13 mouse cellular contexts compared by ENCODE assay signal in genomic region chr5:96176121-96176520, GRCm38 (mm10). TPM values are rescaled to one million over a fixed set of nuclear protein-coding genes. Genes with fewer than 3 reads are reported as not detected.
A peak's percentile ranks its signal among the peaks of the same experiment; 100 is the strongest.
DNase-seq lines count a peak whose midpoint lies in the region; ATAC-seq and TF ChIP-seq lines count a peak whose summit lies in the region.
"Had no signal": no experiment of that assay in that cellular context is flagged by ENCODE, and none has a peak within 500 bp of the region (broad histone marks: within the 10 kb centered on the region; RNA-seq: fewer than 3 reads in every experiment).

No protein-coding gene starts in this region.

- peak overlapping the region; percentile 46 for H3K4me2 ChIP-seq in limb, embryonic 12.5 days
- H3K4me2 ChIP-seq in forebrain, embryonic 12.5 days: no peak overlapping the region

- 24% methylated on average over 9 of the region's 9 CpGs for WGBS in kidney, adult 2 months
- 24% methylated on average over 9 of the region's 9 CpGs for WGBS in limb, embryonic 12.5 days
- whole genome bisulfite sequencing in forebrain, embryonic 12.5 days: 60% methylated on average over 9 of the region's 9 CpGs

- ATAC-seq in limb, embryonic 12.5 days (ENCODE audit: insufficient number of reproducible peaks, insufficient read depth, low FRiP score, low TSS enrichment, low read depth): no peak
- no peak for ATAC-seq in forebrain, embryonic 12.5 days (ENCODE audit: low FRiP score)

- H3K4me3 ChIP-seq in kidney, adult 2 months (ENCODE audit: insufficient read depth, low read depth, low read length): no peak overlapping the region
- peak overlapping the region; percentile 16 for H3K4me3 ChIP-seq in limb, embryonic 12.5 days (replicated peaks)
- H3K4me3 ChIP-seq in forebrain, embryonic 12.5 days (replicated peaks): no peak overlapping the region
- H3K4me3 ChIP-seq: erythroblast, embryonic 14.5 days; myocyte had no signal

- H3K27me3 ChIP-seq in kidney, adult 2 months (replicated peaks; ENCODE audit: control insufficient read depth, insufficient read depth, low read length): no peaks in the 10 kb centered on the region
- no peaks in the 10 kb centered on the region for H3K27me3 ChIP-seq in limb, embryonic 12.5 days
- no peaks in the 10 kb centered on the region for H3K27me3 ChIP-seq in forebrain, embryonic 12.5 days

- H3K27ac ChIP-seq in kidney, adult 2 months (ENCODE audit: insufficient read depth, low read depth, low read length): no peak overlapping the region
- H3K27ac ChIP-seq in limb, embryonic 12.5 days: peak overlapping the region; percentile 72
- H3K27ac ChIP-seq in forebrain, embryonic 12.5 days: no peak overlapping the region

- TF ChIP-seq POLR2A in kidney, adult 2 months (IDR thresholded peaks at IDR 0.05; ENCODE audit: low read depth, low read length): no peak

- no peaks in the 10 kb centered on the region for H3K9me3 ChIP-seq in limb, embryonic 12.5 days
- H3K9me3 ChIP-seq in forebrain, embryonic 12.5 days: no peaks in the 10 kb centered on the region

- TF ChIP-seq CTCF in kidney, adult 2 months (conservative IDR thresholded peaks at IDR 0.05; ENCODE audit: insufficient read depth, insufficient read length, low read depth, low read length): no peak

- H3K4me1 ChIP-seq in kidney, adult 2 months (ENCODE audit: control insufficient read depth, insufficient read depth, low read length): no peaks in the 10 kb centered on the region; the same call in 1 of the 2 replicates
- peaks cover 9% of the 10 kb centered on the region; the same call in 1 of the 2 replicates for H3K4me1 ChIP-seq in limb, embryonic 12.5 days (replicated peaks)
- no peaks in the 10 kb centered on the region for H3K4me1 ChIP-seq in forebrain, embryonic 12.5 days

- H3K9ac ChIP-seq in limb, embryonic 12.5 days (replicated peaks): 0 out of 2 replicates have a peak overlapping the region, but pooled peaks have one; percentile 9
- no peak overlapping the region for H3K9ac ChIP-seq in forebrain, embryonic 12.5 days

- H3K36me3 ChIP-seq in kidney, adult 2 months (ENCODE audit: control insufficient read depth, insufficient read depth, low read length): no peaks in the 10 kb centered on the region
- H3K36me3 ChIP-seq in limb, embryonic 12.5 days: no peaks in the 10 kb centered on the region
- H3K36me3 ChIP-seq in forebrain, embryonic 12.5 days (replicated peaks): no peaks in the 10 kb centered on the region

- peak; percentile 16 for DNase-seq in kidney, adult 2 months
- no peak for DNase-seq in kidney, postnatal 14 days
- DNase-seq in CD4-positive helper T cell, adult 2 months (ENCODE audit: low read depth, low spot score): peak; percentile 66
- peak; percentile 63 for DNase-seq in T-cell, adult 2 months (ENCODE audit: low spot score)
- no peak for DNase-seq in frontal cortex, postnatal 25 days (ENCODE audit: low spot score in 2 of 2)
- no peak for DNase-seq in gastrocnemius, postnatal 25 days
- DNase-seq: adrenal gland, adult 2 months; cerebellum, adult 2 months; gastrocnemius, postnatal 10 days had no signal

RNA-seq across cellular contexts. Expression of gene Cnot6l, which starts 12.2 kb away (rescaled TPM):
- 7.2 and 9.9 TPM in 2 replicates for polyA plus RNA-seq in kidney, adult 2 months (2012; rRNA removed)
- 19.3 and 23.0 TPM in 2 replicates for polyA plus RNA-seq in limb, embryonic 12.5 days (2016; fragmentation: Nextera tagmentation; extraction: Ambion mirVana)
- 10 to 100 TPM; 30.9 to 32.8 TPM for total RNA-seq in gastrocnemius, postnatal 25 days (2021)
- 13.8 and 16.6 TPM in 2 replicates for polyA plus RNA-seq in forebrain, embryonic 12.5 days (2016; fragmentation: Nextera tagmentation; extraction: Ambion mirVana)

RNA-seq across cellular contexts. Expression of gene Mrpl1, which starts 33.2 kb away (rescaled TPM):
- 5.5 and 6.6 TPM in 2 replicates for polyA plus RNA-seq in kidney, adult 2 months (2012; rRNA removed)
- 24.8 and 27.5 TPM in 2 replicates for polyA plus RNA-seq in limb, embryonic 12.5 days (2016; fragmentation: Nextera tagmentation; extraction: Ambion mirVana)
- total RNA-seq in gastrocnemius, postnatal 25 days (2021): 10 to 100 TPM; 23.6 to 27.4 TPM
- polyA plus RNA-seq in forebrain, embryonic 12.5 days (2016; fragmentation: Nextera tagmentation; extraction: Ambion mirVana): 22.0 and 22.3 TPM in 2 replicates

Comparison
In these comparisons a context has a peak if more than half of its experiments do, and no peak if none do; other contexts are left out.
1. DNase-seq: peak in kidney, adult 2 months (single experiment), CD4-positive helper T cell, adult 2 months (single experiment) and T-cell, adult 2 months (single experiment); none in kidney, postnatal 14 days (single experiment), frontal cortex, postnatal 25 days (0 of 2) and gastrocnemius, postnatal 25 days (single experiment).